Mouse (Mus musculus) liver, embryonic 11.5 days (tissue): ENCODE measurements around the gene Lrat. TPM values are rescaled to one million over a fixed set of nuclear protein-coding genes. Genes with fewer than 3 reads are reported as not detected.

ENCODE experiments used
- ATAC-seq: fragments of 200-750 bp; cut with Nextera tagmentation; replicated peaks from 2 replicates; pipeline ENCODE4 v1.8.0; 2017; ENCODE audit warnings: moderate number of reproducible peaks, mild to moderate bottlenecking, moderate TSS enrichment, moderate library complexity; ENCODE audit not compliant: low FRiP score
- DNase-seq: peaks from one replicate; pipeline ENCODE4 v3.0.0-alpha.2; 2017; ENCODE audit warnings: low spot score
- H3K27ac ChIP-seq: fragments of 300-500 bp; sonication (generic); 2 replicates; pipeline ENCODE4 v1.5.1; 2014; ENCODE audit warnings: mild to moderate bottlenecking, low read depth, low read length, control low read depth
- H3K27me3 ChIP-seq: fragments of 300-500 bp; sonication (generic); replicated peaks from 2 replicates; pipeline ENCODE4 v1.6.1; 2014; ENCODE audit warnings: low read length, mixed read lengths; ENCODE audit not compliant: control insufficient read depth, insufficient read depth
- H3K36me3 ChIP-seq: fragments of 300-500 bp; sonication (generic); 2 replicates; pipeline ENCODE4 v1.6.1; 2014; ENCODE audit warnings: mild to moderate bottlenecking, low read length, moderate library complexity, mixed read lengths; ENCODE audit not compliant: control insufficient read depth, insufficient read depth
- H3K4me1 ChIP-seq: fragments of 300-500 bp; sonication (generic); replicated peaks from 2 replicates; pipeline ENCODE4 v1.6.1; 2014; ENCODE audit warnings: low read length, mixed read lengths; ENCODE audit not compliant: control insufficient read depth, insufficient read depth
- H3K4me2 ChIP-seq: fragments of 300-500 bp; sonication (generic); 2 replicates; pipeline ENCODE4 v1.6.1; 2014; ENCODE audit warnings: mild to moderate bottlenecking, control low read depth, moderate library complexity
- H3K4me3 ChIP-seq: fragments of 300-500 bp; sonication (generic); 2 replicates; pipeline ENCODE4 v1.5.1; 2014; ENCODE audit warnings: low read depth, low read length, control low read depth
- H3K9ac ChIP-seq: fragments of 300-500 bp; sonication (generic); 2 replicates; pipeline ENCODE4 v1.6.1; 2014; ENCODE audit warnings: low read depth, low read length, control low read depth
- H3K9me3 ChIP-seq: fragments of 300-500 bp; sonication (generic); 2 replicates; pipeline ENCODE4 v1.6.1; 2016; ENCODE audit warnings: low read length, inconsistent platforms, mixed read lengths; ENCODE audit not compliant: control insufficient read depth
- WGBS: fragments of 180-500 bp; shearing (Covaris S2); extraction: QIAGEN DNeasy Blood & Tissue Kit; methylation state at CpG from one replicate; pipeline ENCODE4 v1.1.7; 2014; 5-methylcytosine and 5-hydroxymethylcytosine counted together
- polyA plus RNA-seq: library from polyadenylated mRNA; unstranded; fragments of >200 nt; fragmentation: Nextera tagmentation; extraction: Ambion mirVana; gene quantifications from 2 replicates; pipeline ENCODE4 v1.2.1, GENCODE M21; 2014

Gene Lrat
- 0.21 and 0.22 TPM in 2 replicates for polyA plus RNA-seq

- H3K9me3 ChIP-seq = no peaks in the 10 kb centered on the region
- H3K27me3 ChIP-seq = peaks cover 23% of the 10 kb centered on the region
- H3K9ac ChIP-seq = no peak within 1 kb of the TSS
- peak within 1 kb of the TSS; percentile 73 for H3K4me2 ChIP-seq
- under 1% methylated on average over 35 of the region's 35 CpGs for WGBS
- ATAC-seq (no peak), DNase-seq (peak; percentile 36)
- H3K27ac ChIP-seq = no peak within 1 kb of the TSS
- no peaks in the 10 kb centered on the region for H3K4me1 ChIP-seq
- no peaks in the 10 kb centered on the region for H3K36me3 ChIP-seq
- H3K4me3 ChIP-seq = peak within 1 kb of the TSS; percentile 36
Observed at GRCm38 (mm10) chr3:82903613-82904205, at the start of gene Lrat. Lrat (minus strand) TSS chr3:82903973.

- Histone ChIP-seq H3K27ac (no peak overlapping the region), H3K4me2 (no peak overlapping the region), H3K4me3 (no peak overlapping the region), H3K9ac (no peak overlapping the region), H3K4me1 (no peaks in the 10 kb centered on the region), H3K9me3 (no peaks in the 10 kb centered on the region), H3K36me3 (no peaks in the 10 kb centered on the region), H3K27me3 (no peaks in the 10 kb centered on the region)
- ATAC-seq = no peak
- WGBS = 78% methylated on average over 4 of the region's 4 CpGs
- no peak for DNase-seq
Observed at GRCm38 (mm10) chr3:82952173-82952962, 48.6 kb upstream of the Lrat start.

- Histone ChIP-seq H3K9me3 (no peaks in the 10 kb centered on the region), H3K27me3 (no peaks in the 10 kb centered on the region), H3K4me3 (no peak overlapping the region), H3K9ac (no peak overlapping the region), H3K27ac (no peak overlapping the region), H3K4me2 (no peak overlapping the region), H3K4me1 (peaks cover 3% of the 10 kb centered on the region; the same call in 1 of the 2 replicates), H3K36me3 (no peaks in the 10 kb centered on the region)
- ATAC-seq (no peak), DNase-seq (no peak)
- 67% methylated on average over 7 of the region's 7 CpGs for WGBS
Observed at GRCm38 (mm10) chr3:82950639-82951038, 46.9 kb upstream of the Lrat start.

- Histone ChIP-seq H3K4me3 (no peak overlapping the region), H3K9me3 (no peaks in the 10 kb centered on the region), H3K4me1 (peaks cover 3% of the 10 kb centered on the region; the same call in 1 of the 2 replicates), H3K27me3 (no peaks in the 10 kb centered on the region), H3K9ac (no peak overlapping the region), H3K27ac (no peak overlapping the region), H3K4me2 (no peak overlapping the region), H3K36me3 (no peaks in the 10 kb centered on the region)
- WGBS = 73% methylated on average over 10 of the region's 10 CpGs
- DNase-seq = no peak
- no peak for ATAC-seq
Observed at GRCm38 (mm10) chr3:82950208-82950607, 46.4 kb upstream of the Lrat start.

- H3K27me3 ChIP-seq = no peaks in the 10 kb centered on the region
- H3K4me3 ChIP-seq = no peak overlapping the region
- 37% methylated on average over 6 of the region's 6 CpGs for WGBS
- ATAC-seq (no peak), DNase-seq (no peak)
- H3K9me3 ChIP-seq = no peaks in the 10 kb centered on the region
- peaks cover 3% of the 10 kb centered on the region; the same call in 1 of the 2 replicates for H3K4me1 ChIP-seq
- H3K9ac ChIP-seq = no peak overlapping the region
- peak overlapping the region; percentile 49 for H3K27ac ChIP-seq
- no peak overlapping the region for H3K4me2 ChIP-seq
- H3K36me3 ChIP-seq = no peaks in the 10 kb centered on the region
Observed at GRCm38 (mm10) chr3:82946375-82947107, 42.8 kb upstream of the Lrat start.

- Histone ChIP-seq H3K9me3 (no peaks in the 10 kb centered on the region), H3K36me3 (no peaks in the 10 kb centered on the region), H3K4me3 (no peak overlapping the region), H3K27me3 (no peaks in the 10 kb centered on the region), H3K4me2 (no peak overlapping the region), H3K9ac (no peak overlapping the region), H3K27ac (no peak overlapping the region), H3K4me1 (no peaks in the 10 kb centered on the region)
- DNase-seq = no peak
- no peak for ATAC-seq
- WGBS = 73% methylated on average over 2 of the region's 2 CpGs
Observed at GRCm38 (mm10) chr3:82927917-82928316, 24.1 kb upstream of the Lrat start.

GRCm38 (mm10) chr3:82915632-82916031 lies 11.9 kb upstream of the Lrat start:
- DNase-seq (no peak), ATAC-seq (no peak)
- Histone ChIP-seq H3K36me3 (no peaks in the 10 kb centered on the region), H3K4me3 (no peak overlapping the region), H3K9me3 (no peaks in the 10 kb centered on the region), H3K9ac (no peak overlapping the region), H3K27me3 (no peaks in the 10 kb centered on the region), H3K4me2 (no peak overlapping the region), H3K27ac (no peak overlapping the region), H3K4me1 (no peaks in the 10 kb centered on the region)
- 47% methylated on average over 1 of the region's 1 CpGs for WGBS

- H3K4me3 ChIP-seq = no peak overlapping the region
- H3K27me3 ChIP-seq = peaks cover 14% of the 10 kb centered on the region
- 61% methylated on average over 2 of the region's 2 CpGs for WGBS
- H3K9ac ChIP-seq = no peak overlapping the region
- no peaks in the 10 kb centered on the region for H3K4me1 ChIP-seq
- no peak overlapping the region for H3K27ac ChIP-seq
- H3K9me3 ChIP-seq = no peaks in the 10 kb centered on the region
- DNase-seq (no peak), ATAC-seq (no peak)
- H3K36me3 ChIP-seq = no peaks in the 10 kb centered on the region
- no peak overlapping the region for H3K4me2 ChIP-seq
Observed at GRCm38 (mm10) chr3:82908671-82909070, 4.9 kb upstream of the Lrat start.
